Mouse (Mus musculus): Measurements from ENCODE around the gene Eprs.
A peak's percentile ranks its signal among the peaks of the same experiment; 100 is the strongest.

Gene Eprs

GRCm38 (mm10) chr1:185358211-185358610 is 4.6 kb upstream of the Eprs start:
- DNase-seq (ENCODE audit: low read depth): no peak

- peak; percentile 41 for DNase-seq (ENCODE audit: low read depth)
Observed at GRCm38 (mm10) chr1:185363526-185364182, 810 bp downstream of the Eprs start.

- no peak for DNase-seq (ENCODE audit: low read depth)
Observed at GRCm38 (mm10) chr1:185364183-185364540, 1.3 kb downstream of the Eprs start.

GRCm38 (mm10) chr1:185367383-185367782 is 4.5 kb downstream of the Eprs start:
- no peak for DNase-seq (ENCODE audit: low read depth)

- no peak for DNase-seq (ENCODE audit: low read depth)
Observed at GRCm38 (mm10) chr1:185369979-185370378, 7.1 kb downstream of the Eprs start.

GRCm38 (mm10) chr1:185376390-185376789 is 13.5 kb downstream of the Eprs start:
- no peak for DNase-seq (ENCODE audit: low read depth)

GRCm38 (mm10) chr1:185377429-185377828 is 14.6 kb downstream of the Eprs start:
- DNase-seq (ENCODE audit: low read depth): no peak

GRCm38 (mm10) chr1:185401615-185402014 is 38.8 kb downstream of the Eprs start:
- DNase-seq (ENCODE audit: low read depth): no peak

GRCm38 (mm10) chr1:185404021-185404420 is 41.2 kb downstream of the Eprs start:
- peak; percentile 23 for DNase-seq (ENCODE audit: low read depth)

GRCm38 (mm10) chr1:185405921-185406320 is 43.1 kb downstream of the Eprs start:
- no peak for DNase-seq (ENCODE audit: low read depth)

- DNase-seq (ENCODE audit: low read depth): peak; percentile 5
Observed at GRCm38 (mm10) chr1:185409831-185410230, 47.0 kb downstream of the Eprs start.

- no peak for DNase-seq (ENCODE audit: low read depth)
Observed at GRCm38 (mm10) chr1:185418011-185418410, 55.2 kb downstream of the Eprs start.

GRCm38 (mm10) chr1:185419805-185420204 is 57.0 kb downstream of the Eprs start:
- no peak for DNase-seq (ENCODE audit: low read depth)

GRCm38 (mm10) chr1:185420776-185421175 is 57.9 kb downstream of the Eprs start:
- DNase-seq (ENCODE audit: low read depth): no peak

- no peak for DNase-seq (ENCODE audit: low read depth)
Observed at GRCm38 (mm10) chr1:185426583-185426982, 63.7 kb downstream of the Eprs start.

- DNase-seq (ENCODE audit: low read depth): no peak
Observed at GRCm38 (mm10) chr1:185430488-185430887, 67.6 kb downstream of the Eprs start.

GRCm38 (mm10) chr1:185431245-185431997 is 68.6 kb downstream of the Eprs start:
- DNase-seq (ENCODE audit: low read depth): no peak

GRCm38 (mm10) chr1:185431998-185432317 is 69.1 kb downstream of the Eprs start:
- DNase-seq (ENCODE audit: low read depth): no peak

- no peak for DNase-seq (ENCODE audit: low read depth)
Observed at GRCm38 (mm10) chr1:185433112-185433511, 70.3 kb downstream of the Eprs start.

- no peak for DNase-seq (ENCODE audit: low read depth)
Observed at GRCm38 (mm10) chr1:185438841-185439580, 76.2 kb downstream of the Eprs start.

GRCm38 (mm10) chr1:185441703-185442472 is 79.0 kb downstream of the Eprs start:
- DNase-seq (ENCODE audit: low read depth): no peak

GRCm38 (mm10) chr1:185448936-185449335 is 86.1 kb downstream of the Eprs start:
- no peak for DNase-seq (ENCODE audit: low read depth)

All from c-Kit-positive CD71-negative TER-119-negative erythroid progenitor cells, embryonic 14.5 days (primary cell).